Mouse (Mus musculus): ENCODE results near the gene Ppp1r9b.
"Not testable (repeated sequence)": the region's sequence is repeated elsewhere in the genome, so short reads cannot be mapped to it uniquely, and the experiment has no call there.

Gene Ppp1r9b

DNA sequence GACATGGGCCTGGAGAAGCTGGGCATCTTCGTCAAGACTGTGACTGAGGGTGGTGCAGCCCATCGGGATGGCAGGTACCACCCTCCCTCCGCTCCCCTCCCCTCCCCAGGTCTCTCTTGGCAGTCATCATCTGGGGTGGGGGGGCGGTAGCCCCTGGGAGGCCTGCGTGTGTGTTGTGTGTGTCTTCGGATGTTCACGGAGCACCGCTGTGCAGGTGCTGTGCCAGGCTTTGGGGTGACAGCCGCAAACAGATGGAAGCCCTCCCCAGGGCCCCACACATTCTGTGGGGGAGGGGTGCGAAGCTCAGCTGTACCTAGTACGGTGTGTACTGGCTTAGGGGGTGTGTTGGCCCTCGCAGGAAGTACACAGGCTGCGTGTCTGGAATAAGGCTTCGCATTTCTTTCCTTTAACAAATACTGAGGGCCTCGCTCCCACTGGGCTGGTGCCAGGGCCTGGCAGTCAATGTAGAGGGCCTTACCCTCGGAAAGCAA is 7.3 kb downstream of the Ppp1r9b start:
- no peak for DNase-seq (ENCODE audit: low spot score)

DNA sequence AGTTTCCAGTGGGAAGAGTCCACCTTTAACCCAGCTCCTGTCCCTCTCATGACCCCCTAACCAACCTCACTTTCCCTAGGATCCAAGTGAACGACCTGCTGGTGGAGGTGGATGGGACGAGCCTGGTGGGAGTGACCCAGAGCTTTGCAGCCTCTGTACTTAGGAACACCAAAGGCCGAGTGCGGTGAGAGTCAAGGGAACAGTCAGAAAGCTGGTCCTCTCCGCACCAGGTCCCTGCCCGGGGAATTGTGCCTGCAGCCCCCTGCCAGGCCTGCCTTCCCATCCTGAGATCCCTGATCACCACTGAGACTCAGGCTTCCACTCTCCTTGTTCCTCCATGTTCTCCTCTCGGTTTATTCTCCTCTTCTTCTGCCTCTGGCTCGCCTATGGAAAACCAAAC is 9.3 kb downstream of the Ppp1r9b start:
- no peak for DNase-seq (ENCODE audit: low spot score)

DNA sequence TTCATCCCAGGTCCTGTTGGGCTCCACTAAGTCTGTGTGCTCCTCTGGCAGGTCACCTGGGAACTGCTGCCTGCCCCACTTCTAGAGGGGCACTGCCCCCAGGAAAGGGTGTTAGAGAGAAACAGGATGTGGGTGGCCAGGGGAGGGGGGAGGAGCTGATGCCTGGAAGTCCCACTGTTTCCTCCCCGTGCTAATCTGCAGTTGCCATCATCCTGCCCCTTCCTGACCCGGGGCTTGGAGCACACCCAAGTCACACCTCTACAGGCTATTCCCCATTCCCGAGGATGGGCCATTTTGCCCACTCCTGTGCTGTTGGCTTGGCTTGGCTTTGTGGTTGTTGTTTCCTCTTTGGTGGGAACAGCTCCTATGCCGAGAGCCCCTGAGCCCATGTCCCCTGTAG is 9.7 kb downstream of the Ppp1r9b start:
- no peak for DNase-seq (ENCODE audit: low spot score)

DNA sequence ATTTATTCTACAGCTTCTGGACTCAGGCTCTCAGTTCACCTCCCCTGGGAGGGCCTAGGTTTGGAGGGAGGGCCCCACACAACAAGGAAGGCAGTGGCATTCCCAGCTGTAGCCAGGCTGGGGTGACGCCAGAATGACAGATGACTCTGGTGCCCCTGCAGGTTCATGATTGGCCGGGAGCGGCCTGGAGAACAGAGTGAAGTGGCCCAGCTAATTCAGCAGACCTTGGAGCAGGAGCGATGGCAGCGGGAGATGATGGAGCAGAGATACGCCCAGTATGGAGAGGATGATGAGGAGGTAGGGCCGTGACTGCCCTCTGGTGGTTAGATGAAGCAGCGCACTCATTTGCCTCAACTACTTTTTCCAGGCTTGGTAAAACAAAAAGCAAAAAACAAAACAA is 10.2 kb downstream of the Ppp1r9b start:
- DNase-seq (ENCODE audit: low spot score) = no peak

DNA sequence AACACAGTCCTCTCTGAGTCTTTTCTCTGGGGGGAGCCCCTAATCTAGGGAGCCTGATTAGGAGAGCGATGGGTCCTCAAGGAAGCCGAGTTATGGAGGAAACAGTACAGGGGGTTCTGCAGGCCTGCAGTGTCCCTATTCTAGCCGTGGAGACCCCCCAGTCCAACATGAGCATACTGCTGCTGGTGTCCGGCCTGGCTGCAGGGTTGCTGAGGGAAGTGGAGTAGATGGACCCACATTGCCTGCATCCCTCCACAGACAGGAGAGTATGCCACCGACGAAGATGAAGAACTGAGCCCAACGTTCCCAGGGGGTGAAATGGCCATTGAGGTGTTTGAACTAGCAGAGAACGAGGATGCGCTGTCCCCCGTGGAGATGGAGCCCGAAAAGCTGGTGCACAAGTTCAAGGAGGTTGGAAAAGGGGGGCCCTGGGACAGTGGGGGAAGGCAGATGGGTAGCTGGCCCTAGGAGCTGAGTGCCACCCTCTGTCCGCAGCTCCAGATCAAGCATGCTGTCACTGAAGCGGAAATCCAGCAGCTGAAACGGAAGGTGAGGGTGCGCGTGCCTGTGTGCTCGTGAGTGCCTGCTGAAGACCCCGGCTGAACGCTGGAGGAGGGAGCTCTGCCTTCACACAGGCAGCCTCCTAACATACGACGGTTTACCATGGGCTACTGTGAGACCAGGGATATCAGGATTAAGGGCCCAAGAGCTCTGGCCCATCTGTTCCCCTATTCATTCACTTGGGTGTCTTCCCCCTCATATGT is 10.9 kb downstream of the Ppp1r9b start:
- DNase-seq (ENCODE audit: low spot score) = no peak

DNA sequence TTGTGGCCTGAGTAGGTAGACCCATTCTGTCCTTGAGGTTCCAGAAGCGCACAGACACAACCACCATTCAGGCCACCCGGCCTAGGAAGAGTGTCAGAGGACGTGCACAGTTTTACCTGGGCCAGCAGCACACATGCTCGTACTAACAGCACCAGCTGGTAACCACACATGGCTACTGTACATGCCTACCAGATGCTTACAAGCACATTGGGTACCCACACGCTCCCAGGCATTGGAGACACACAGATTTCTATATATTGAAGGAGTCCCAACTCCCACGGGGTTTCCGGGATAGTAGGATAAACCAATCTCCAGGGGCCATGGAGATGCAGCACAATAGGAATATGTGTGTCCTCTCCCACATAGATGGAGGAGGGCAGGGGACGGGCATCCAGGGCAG is 11.9 kb downstream of the Ppp1r9b start:
- no peak for DNase-seq (ENCODE audit: low spot score)

DNA sequence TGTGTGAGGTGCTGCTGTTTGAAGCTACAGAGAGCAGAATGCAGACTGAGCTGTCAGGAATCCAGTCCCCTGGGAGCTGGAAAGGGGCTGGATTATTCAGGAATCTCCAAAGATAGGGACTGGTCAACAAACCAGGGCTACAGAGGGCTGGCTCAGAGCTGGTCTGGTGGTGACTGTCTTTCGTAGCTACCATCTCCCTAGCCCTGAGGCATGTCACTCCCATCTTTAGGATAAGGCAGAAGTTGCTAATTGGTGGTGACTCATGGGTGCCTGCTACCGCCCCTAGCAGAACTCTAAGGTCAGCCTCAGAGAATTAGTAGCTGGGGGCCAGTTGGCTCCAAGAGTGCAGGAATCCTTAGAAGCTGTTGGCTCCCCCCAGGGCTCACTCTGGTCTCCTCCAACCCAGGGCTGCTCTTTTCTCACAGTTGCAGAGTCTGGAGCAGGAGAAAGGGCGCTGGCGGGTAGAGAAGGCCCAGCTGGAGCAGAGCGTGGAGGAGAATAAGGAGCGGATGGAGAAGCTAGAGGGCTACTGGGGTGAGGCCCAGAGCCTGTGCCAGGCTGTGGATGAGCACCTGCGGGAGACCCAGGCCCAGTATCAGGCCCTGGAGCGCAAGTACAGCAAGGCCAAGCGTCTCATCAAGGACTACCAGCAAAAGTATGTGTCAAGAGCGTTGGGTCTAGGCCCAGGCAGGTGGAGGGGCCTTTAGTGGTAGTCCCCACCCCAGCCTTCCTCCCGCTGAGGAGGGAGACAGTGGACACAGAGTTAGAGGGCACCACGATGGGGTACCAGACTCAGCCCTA is 13.5 kb downstream of the Ppp1r9b start:
- DNase-seq (ENCODE audit: low spot score) = no peak

DNA sequence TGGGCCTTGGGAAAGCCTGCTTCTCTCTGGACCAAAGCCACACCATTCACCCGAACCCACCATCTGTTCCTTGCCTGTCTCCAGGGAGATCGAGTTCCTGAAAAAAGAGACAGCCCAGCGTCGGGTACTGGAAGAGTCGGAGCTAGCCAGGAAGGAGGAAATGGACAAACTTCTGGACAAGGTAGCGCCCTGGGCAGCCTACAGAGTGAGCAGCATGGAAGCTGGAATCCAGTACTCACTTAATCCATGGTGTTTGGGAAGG is 14.0 kb downstream of the Ppp1r9b start:
- no peak for DNase-seq (ENCODE audit: low spot score)

DNA sequence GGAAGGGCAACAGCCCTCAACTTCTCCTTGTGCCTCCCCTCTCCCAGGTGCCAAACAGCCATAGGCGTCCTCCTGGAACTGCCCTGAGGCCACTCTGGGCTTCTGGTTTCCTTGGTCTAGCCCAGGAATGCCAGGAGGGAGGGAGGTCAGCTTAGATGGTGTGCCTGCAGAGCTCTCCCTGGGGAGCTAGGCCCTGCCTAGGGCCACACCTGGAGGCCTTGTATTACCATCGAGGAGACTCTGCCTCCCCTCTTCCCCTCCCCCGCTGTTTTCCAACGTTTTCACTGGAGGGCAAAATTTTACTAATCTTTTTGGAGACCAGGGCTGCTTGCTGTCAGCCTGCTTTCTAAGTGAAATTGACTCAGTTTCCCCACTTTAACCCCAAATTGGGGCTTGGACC is 15.2 kb downstream of the Ppp1r9b start:
- DNase-seq (ENCODE audit: low spot score) = no peak

DNA sequence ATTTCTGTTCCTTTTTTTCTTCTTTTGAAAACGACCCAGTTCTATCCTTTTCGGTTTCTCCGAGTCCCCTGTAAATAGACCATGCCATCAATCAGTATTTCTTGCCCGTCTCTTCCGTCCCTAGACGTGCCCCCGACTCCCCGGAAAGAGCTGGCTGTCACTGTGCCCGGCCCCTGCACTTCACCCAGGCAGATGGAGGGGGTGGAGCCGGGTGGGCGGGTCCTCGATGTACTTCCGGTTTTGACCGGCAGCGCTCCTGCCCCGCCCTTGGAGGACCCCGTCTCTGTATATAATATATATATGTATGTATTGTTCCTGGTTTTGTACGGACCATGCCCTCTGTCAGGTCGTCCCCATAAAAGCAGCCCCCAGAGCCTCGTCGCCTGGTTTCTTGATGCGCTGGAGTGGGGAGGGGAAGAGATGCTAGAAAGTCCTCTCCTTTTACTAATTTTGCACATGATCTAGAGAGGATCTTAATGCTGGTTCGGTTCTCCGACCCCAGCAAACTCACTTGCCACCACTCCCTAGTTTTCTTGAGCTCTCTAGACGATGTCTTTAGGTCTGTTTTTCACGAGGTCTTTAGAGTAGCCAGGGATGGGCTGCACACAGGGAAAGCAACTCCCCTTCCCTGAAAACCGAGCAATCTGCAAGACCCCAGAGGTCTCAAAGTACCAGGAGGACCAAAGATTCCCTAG is 15.8 kb downstream of the Ppp1r9b start:
- no peak for DNase-seq (ENCODE audit: low spot score)

DNA sequence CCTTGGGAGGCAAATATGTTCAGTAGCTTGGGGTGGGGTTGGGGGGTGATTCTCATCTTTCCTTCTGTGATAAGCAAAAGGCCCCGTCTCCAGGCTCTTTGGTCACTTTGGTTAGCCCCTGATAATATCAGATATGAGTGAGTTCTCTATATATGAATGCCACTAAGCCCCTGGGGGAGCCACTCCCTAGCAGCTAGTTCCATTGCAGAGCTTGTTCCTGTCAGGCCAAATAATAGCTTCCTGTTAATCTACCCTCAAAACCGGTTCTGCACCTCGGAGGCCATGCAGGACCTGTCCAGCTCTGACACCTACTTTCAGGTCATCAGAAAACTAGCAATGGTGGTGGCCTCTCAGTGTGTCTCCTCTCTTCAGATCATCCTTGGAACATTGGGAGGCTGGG is 16.6 kb downstream of the Ppp1r9b start:
- DNase-seq (ENCODE audit: low spot score) = no peak

DNA sequence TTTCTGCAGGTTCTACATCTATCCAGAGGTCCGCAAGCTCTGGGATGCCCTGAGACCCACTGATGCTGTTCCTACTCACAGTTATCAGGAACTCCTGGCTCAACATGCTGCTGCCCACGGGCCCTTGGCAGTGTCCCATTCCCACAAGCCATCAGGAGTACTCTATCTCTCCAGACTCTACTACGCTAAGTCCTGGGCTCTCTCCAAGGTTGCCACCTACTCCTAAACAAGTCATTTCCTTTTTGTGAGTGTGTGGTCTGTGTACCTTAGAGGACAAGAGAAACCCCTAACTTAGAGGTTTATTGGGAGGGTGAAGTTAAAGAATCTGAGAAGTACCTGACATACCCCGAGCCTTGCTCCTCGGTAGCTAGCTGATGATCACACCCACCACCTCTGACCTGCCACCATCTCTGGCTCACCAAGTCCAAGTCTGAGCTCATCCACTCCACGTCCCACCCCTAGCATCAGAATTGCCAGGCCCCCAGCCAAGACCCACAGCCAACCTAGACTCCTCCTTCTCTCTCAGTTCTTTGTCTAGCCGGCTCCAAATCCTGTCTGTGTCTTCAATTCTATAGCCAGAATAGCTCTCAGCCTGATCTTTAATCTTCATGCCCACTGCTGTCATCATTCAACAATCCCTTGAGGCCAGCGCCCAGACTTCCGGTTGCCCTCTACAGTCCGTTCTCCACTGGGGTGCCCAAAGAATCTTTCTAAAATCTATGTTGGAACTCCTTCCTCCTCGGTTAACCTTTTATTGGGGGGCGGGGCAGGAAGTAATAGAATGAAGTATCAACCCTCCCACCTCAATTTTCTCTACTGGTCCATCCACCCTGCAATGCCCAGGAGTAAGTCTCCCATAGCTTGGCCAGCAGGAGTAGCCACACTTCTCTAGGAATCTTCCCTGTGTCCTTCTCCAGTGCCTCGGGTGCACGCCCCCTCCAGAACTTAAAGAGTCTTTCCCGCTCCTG is 18.1 kb downstream of the Ppp1r9b start:
- DNase-seq (ENCODE audit: low spot score) = no peak

DNA sequence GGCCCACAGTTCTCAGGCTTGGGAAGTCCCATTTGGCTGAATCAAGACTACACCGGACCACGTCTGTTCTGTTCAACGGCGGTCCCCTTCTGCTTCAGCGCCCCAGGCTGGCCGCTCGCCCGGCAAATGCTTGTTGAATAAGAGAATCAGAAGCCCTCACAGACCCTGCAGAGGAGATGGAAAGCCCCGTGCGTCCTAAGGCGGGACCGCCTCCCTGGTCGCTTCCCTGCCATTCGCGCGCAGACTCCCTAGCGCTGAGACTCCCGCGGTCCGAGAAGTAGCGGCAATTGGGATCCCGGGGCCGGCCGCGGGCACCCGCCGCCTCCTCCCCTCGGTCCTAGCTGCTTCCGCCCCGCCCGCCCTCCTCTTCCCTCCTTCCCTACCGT is 18.8 kb downstream of the Ppp1r9b start, which contains the start of gene Samd14:
Samd14 (plus strand) TSS at position 251 of the 386 bp plus-strand sequence.
- DNase-seq (ENCODE audit: low spot score) = no peak

DNA sequence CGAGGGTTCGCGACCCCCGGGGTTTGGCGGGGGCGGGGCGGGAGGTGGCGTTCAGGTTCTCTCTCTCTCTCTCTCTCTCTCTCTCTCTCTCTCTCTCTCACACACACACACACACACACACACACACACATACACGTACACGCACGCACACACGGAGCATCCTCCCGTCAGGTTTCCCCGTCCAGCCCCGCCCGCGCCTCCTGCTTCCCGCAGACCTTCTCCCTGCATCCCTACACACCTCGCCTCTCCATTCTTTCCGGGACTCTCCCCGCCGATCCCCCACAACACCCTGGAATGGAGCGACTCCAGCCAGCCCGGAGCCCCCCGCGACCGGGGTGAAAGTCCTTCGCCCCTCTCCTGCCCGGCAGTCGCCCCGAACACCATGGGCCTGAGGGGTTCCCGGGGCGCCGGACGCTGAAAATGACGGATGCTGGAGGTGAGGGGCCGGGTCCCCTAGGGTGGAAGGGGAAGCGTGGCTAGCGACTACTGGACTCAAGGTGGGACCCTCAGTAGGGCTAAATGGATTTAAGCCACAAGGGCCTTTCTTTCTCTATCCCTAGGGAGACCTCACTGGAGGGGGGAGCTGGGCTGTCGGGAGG is 19.4 kb downstream of the Ppp1r9b start:
- DNase-seq (ENCODE audit: low spot score) = no peak

DNA sequence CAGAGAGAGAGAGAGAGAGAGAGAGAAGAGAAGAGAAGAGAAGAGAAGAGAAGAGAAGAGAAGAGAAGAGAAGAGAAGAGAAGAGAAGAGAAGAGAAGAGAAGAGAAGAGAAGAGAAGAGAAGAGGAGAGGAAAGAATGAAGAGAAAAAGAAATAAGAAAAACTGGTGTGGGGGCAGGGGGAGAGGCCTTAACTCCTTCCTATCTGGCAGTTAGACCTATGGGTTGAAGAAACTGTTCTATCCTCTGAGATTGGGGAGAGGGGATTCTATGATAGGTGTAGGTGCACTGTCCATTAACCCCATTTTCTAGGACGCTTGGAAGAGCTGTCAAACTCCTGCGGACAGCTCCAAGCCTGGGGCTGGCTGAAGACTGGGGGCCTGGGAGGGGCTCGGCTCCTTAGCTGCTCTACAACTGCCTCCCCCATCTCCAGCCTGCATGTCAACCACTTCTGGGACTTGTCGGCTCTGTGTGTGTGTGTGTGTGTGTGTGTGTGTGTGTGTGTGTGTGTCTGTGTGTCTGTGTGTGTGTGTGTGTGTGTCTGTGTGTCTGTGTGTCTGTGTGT is 20.1 kb downstream of the Ppp1r9b start:
- DNase-seq (ENCODE audit: low spot score) = not testable (repeated sequence)

DNA sequence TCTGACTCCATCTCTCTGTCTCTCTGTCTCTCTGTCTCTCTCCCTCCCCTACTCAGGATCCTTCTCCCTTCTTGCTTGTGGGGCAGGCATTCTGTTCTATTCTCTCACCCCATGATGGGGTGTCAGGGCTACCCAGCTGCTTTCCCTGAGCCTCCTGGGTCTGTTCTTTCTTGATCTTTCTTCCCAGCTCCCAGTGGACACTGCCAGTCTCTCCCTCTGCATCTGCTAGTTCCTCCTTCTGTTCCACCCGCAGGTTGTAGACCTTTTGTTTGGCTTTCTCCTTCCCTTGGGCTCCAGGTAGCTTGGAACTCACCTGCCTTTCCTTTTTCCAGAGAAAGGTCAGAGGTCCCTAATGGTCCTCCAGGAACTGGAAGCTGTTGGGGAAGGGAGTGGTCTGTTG is 20.6 kb downstream of the Ppp1r9b start:
- no peak for DNase-seq (ENCODE audit: low spot score)

DNA sequence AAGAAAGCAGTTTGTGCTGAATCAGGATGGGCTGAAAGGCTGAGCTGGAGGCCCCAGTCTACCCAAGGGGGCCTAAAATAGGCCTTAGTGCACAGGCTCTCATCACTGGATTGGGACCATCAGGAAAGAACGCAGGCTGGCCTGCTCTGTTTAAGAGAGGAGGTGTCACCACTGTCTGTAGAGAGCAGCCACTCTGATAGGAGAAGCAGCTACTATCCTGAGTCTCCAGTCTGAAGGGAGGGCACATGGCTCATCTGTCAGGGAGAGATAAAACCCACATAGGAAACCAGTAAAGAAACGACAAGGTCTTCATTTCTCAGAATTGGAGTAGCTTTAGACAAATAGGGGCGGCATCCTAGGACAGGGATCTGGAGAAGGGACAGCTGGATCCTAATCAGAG is 21.2 kb downstream of the Ppp1r9b start:
- DNase-seq (ENCODE audit: low spot score) = no peak

DNA sequence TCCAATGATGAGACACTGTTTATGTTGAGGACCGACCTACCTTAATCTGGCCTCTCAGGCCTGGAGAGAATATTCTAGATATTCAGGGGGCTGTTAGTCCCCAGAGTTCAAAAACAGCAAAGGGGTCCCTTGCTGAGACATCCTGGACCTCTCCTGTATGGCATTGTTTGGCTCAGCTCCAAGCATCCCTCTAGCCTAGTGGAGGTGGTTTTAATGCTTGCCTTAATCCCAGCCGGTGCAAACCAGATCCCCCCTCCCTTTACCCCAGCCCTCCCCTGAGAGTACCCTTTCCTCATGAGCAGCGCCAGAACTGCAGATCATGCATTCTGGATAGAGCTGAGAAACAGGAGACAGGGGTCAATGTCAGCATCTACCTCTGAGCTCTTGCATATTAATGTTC is 21.7 kb downstream of the Ppp1r9b start:
- no peak for DNase-seq (ENCODE audit: low spot score)

DNA sequence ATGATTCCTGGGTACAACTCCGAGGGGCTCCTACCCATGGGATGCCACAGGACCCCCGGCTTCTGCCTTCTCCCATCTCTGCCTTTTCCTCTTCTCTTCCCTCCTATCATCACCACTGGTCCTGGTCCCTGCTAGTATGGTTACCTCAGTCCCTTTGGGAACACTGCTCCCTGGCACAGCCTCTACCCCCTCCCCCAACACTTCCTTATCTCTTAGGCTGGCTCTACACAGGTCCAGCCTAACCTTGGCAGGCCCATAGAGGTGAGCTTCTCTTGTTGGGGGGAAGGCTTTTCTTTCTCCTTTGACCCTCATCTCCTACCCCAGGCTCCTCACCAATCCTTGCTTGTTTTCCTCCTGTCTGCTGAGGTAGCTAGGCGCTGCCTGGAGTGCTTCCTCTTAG is 24.6 kb downstream of the Ppp1r9b start:
- no peak for DNase-seq (ENCODE audit: low spot score)

DNA sequence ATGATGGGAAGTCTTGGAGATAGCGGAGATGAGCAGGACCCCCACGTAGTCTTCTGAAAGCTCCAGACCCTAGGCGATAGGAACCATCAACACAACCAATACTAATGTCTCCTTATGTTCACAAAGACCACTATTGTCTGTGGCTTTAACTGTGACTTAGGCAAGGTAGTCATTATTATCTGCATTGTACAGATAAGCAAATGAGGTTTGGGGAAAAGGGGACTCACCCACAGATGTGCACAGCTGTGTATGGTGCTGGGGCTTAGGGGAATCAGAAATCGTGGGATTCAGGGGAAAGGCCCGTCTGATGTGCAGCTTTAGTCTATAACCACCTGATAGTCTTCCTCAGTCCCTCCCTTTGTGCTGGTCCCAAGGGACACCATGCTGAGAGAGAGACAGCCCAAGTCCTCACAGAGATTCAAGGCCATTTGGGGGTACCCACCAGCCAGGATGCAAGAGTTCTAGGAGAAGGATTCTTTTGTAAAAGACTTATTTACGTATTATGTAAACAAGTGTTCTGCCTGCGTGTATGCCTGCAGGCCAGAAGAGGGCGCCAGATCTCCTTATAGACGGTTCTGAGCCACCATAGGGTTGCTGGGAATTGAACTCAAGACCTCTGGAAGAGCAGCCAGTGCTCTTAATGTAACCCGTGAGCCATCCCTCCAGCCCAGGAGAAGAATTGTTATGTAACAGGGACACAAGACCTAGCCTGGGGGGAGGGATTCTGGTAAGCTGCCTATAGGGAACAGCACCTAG is 31.6 kb downstream of the Ppp1r9b start:
- no peak for DNase-seq (ENCODE audit: low spot score)

Data from ovary, postnatal 10 days (tissue).